Mouse (Mus musculus): Measurements from ENCODE around the gene Vwc2.

The Vwc2 gene

GRCm38 (mm10) chr11:11242694-11243377, 128.8 kb downstream of the Vwc2 start:
- no peak for DNase-seq (ENCODE audit: low read depth, low spot score)

GRCm38 (mm10) chr11:11257348-11257747, 143.3 kb downstream of the Vwc2 start:
- no peak for DNase-seq (ENCODE audit: low read depth, low spot score)

GRCm38 (mm10) chr11:11280128-11280527, 166.1 kb downstream of the Vwc2 start:
- no peak for DNase-seq (ENCODE audit: low read depth, low spot score)

- no peak for DNase-seq (ENCODE audit: low read depth, low spot score)
Measured at GRCm38 (mm10) chr11:11283512-11283911, 169.5 kb downstream of the Vwc2 start.
